Mouse (Mus musculus) hindbrain, embryonic 16.5 days (tissue): ENCODE measurements at regions not wholly inside any gene's neighbourhood (a gene's known extent, or its start where the extent isn't known, plus 50 kb on each side); places are given as distances from the start of the nearest gene placed in this dataset.

Experiments used
- ATAC-seq: fragments of 200-750 bp; cut with Nextera tagmentation; 2 replicates; pipeline ENCODE4 v1.8.0; 2017; ENCODE audit warnings: moderate TSS enrichment, moderate library complexity
- H3K27ac ChIP-seq: fragments of 300-500 bp; sonication (generic); 2 replicates; pipeline ENCODE4 v1.5.1; 2014; ENCODE audit warnings: low read depth, mild to moderate bottlenecking, control low read depth, low read length, moderate library complexity
- H3K27me3 ChIP-seq: fragments of 300-500 bp; sonication (generic); replicated peaks from 2 replicates; pipeline ENCODE4 v1.6.1; 2014; ENCODE audit warnings: low read length; ENCODE audit not compliant: control insufficient read depth, insufficient read depth
- H3K36me3 ChIP-seq: fragments of 300-500 bp; sonication (generic); 2 replicates; pipeline ENCODE4 v1.6.1; 2014; ENCODE audit warnings: mild to moderate bottlenecking, low read length, moderate library complexity, mixed read lengths; ENCODE audit not compliant: control insufficient read depth, insufficient read depth
- H3K4me1 ChIP-seq: fragments of 300-500 bp; sonication (generic); 2 replicates; pipeline ENCODE4 v1.6.1; 2014; ENCODE audit warnings: low read depth, low read length; ENCODE audit not compliant: control insufficient read depth, insufficient read depth
- H3K4me2 ChIP-seq: fragments of 300-500 bp; sonication (generic); 2 replicates; pipeline ENCODE4 v1.6.1; 2014; ENCODE audit warnings: mild to moderate bottlenecking, low read length, control low read depth, moderate library complexity
- H3K4me3 ChIP-seq: fragments of 300-500 bp; sonication (generic); 2 replicates; pipeline ENCODE4 v1.5.1; 2014; ENCODE audit warnings: mild to moderate bottlenecking, low read length, control low read depth, moderate library complexity
- H3K9ac ChIP-seq: fragments of 300-500 bp; sonication (generic); 2 replicates; pipeline ENCODE4 v1.6.1; 2014; ENCODE audit warnings: low read depth, mild to moderate bottlenecking, control low read depth, low read length, moderate library complexity
- H3K9me3 ChIP-seq: fragments of 300-500 bp; sonication (generic); 2 replicates; pipeline ENCODE4 v1.6.1; 2014; ENCODE audit warnings: mild to moderate bottlenecking, low read length, moderate library complexity; ENCODE audit not compliant: control insufficient read depth
- WGBS: fragments of 180-500 bp; shearing (Covaris S2); extraction: QIAGEN DNeasy Blood & Tissue Kit; methylation state at CpG from one replicate; pipeline ENCODE4 v1.1.7; 2014; 5-methylcytosine and 5-hydroxymethylcytosine counted together

DNA sequence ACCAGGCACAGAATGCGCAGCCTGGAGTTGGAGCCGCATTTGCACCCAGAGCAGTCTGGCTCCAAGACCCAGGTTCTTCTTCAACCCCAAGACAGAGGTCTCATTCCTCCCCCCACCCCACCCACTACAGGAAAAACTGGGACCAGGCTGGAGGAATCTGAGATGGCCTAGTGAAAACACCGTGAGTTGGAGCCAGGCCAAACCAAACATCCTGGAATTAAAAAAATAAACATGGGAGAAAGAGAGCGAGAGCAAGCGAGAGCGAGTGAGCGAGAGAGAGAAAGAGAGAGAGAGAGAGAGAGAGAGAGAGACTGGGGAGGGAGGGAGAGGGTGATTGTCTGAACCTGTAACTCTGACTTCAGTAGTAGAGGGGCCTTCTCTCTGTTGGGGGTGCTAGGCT, 138.8 kb downstream of the Mn1 start:
- Histone ChIP-seq H3K4me3 (no peak overlapping the region), H3K9ac (no peak overlapping the region; the same call in 1 of the 2 replicates), H3K27me3 (no peaks in the 10 kb centered on the region), H3K36me3 (no peaks in the 10 kb centered on the region), H3K9me3 (no peaks in the 10 kb centered on the region), H3K4me2 (no peak overlapping the region), H3K27ac (no peak overlapping the region; the same call in 1 of the 2 replicates), H3K4me1 (peaks cover 18% of the 10 kb centered on the region)
- no peak for ATAC-seq
- 40% methylated on average over 7 of the region's 7 CpGs for WGBS

DNA sequence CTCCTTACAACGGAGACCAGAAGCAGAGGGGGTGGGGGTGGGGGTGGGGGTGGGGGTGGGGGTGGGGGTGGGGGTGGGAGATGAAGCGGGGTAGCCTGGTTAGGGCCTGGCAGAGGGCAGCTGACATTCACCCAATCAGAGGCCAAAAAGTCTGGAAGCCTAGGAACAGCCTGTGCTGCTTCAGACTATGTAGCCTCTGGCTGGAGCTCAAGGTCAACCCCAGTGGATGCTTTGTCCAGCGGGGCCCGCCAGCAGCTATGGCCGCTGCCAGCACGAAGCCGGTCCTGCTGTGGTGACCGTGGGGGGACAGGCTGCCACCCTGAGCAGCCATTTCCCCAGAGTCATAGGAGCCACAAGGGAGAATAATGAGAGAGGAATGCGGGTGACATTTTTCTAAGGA, 143.3 kb downstream of the Mn1 start:
- no peak overlapping the region for H3K9ac ChIP-seq
- no peaks in the 10 kb centered on the region for H3K27me3 ChIP-seq
- H3K36me3 ChIP-seq = no peaks in the 10 kb centered on the region
- ATAC-seq = no peak
- peaks cover 6% of the 10 kb centered on the region for H3K4me1 ChIP-seq
- H3K4me2 ChIP-seq = no peak overlapping the region
- no peak overlapping the region for H3K4me3 ChIP-seq
- WGBS = 43% methylated on average over 8 of the region's 9 CpGs
- no peaks in the 10 kb centered on the region for H3K9me3 ChIP-seq
- H3K27ac ChIP-seq = no peak overlapping the region

DNA sequence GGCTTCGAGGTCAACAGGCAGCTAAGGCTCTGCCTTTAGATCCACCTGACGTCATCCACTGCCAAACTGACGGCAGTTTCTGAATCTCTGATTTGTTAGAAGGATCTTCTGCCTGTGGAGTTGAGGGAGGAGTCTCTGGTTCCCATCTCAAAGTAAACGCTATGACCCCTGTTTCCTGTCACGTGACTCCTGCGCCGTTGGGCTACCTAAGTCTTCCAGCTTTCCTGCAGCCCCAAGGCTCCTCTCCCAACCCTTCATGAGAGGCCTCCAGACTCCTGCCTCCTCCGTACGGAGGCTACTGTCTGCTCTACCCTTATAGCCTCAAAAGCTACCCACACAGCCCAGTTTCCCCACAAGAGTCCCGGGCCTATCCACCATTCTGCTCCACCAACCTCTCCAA, 144.1 kb downstream of the Mn1 start:
- WGBS = 82% methylated on average over 10 of the region's 10 CpGs
- H3K27ac ChIP-seq = no peak overlapping the region
- H3K9ac ChIP-seq = no peak overlapping the region
- no peak for ATAC-seq
- no peaks in the 10 kb centered on the region for H3K27me3 ChIP-seq
- no peaks in the 10 kb centered on the region for H3K4me1 ChIP-seq
- no peaks in the 10 kb centered on the region for H3K9me3 ChIP-seq
- H3K4me2 ChIP-seq = no peak overlapping the region
- no peaks in the 10 kb centered on the region for H3K36me3 ChIP-seq
- H3K4me3 ChIP-seq = no peak overlapping the region

DNA sequence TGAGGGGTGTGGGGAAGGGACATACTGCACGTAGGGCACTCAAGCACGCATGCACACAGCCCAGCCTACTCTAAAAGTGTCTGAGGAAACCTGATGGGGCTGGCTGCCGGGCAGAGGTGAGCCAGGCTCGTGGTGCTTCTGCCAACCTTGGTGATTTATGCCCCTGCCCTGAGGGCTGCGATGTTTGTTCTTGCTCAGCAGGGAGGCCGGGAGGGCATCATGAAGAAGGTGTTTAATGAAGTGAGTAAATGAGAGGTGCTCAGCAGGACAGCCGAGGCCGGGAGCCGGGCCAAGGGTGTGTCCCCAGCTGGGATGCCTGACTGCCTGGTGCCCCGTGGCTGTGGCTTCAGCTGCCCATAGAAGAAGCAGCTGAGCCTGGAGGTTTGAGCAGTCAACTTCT, 153.7 kb downstream of the Mn1 start:
- H3K27ac ChIP-seq = no peak overlapping the region

DNA sequence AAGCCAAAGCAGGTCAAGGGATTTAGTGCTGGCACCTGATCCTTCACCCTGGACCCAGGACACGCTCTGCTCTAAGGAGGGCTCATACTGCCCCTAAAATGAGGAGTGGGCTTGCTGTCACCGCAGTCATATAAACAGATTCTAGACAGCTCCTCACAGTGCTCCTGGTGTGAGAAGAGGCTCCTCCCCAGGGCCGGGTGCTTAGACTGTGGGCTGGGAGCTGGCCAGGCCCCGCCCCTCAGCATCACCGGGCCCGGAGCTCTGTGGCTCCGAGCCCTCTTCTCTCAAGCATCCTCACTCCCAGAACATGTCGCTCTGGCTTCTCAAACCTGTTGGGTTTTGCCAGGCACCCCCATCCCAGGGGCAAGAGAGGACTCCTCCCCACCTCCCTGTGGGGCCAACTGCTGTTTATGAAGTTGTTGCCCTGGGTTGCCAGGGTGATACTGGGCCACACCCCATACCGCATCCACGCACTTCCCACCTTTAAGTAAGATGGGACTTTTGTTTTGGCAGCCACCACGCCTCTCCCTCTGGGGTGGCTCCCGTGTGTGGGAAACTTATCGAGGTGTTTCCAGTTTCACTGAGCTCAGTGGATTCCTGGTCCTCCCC, 156.2 kb downstream of the Mn1 start:
- WGBS = 22% methylated on average over 13 of the region's 13 CpGs
- Histone ChIP-seq H3K9ac (no peak overlapping the region), H3K4me2 (no peak overlapping the region), H3K27ac (no peak overlapping the region), H3K27me3 (no peaks in the 10 kb centered on the region), H3K9me3 (no peaks in the 10 kb centered on the region), H3K36me3 (no peaks in the 10 kb centered on the region), H3K4me3 (no peak overlapping the region), H3K4me1 (peaks cover 24% of the 10 kb centered on the region)
- peak; percentile 43; the same call in 1 of the 2 replicates for ATAC-seq

More for the DNA sequence above, 153.7 kb downstream of the Mn1 start:
- H3K4me1 ChIP-seq = peaks cover 11% of the 10 kb centered on the region
- 15% methylated on average over 10 of the region's 10 CpGs for WGBS
- no peak overlapping the region for H3K4me2 ChIP-seq
- ATAC-seq = 0 out of 2 replicates have a peak, but pooled peaks have one; percentile 28
- no peak overlapping the region for H3K4me3 ChIP-seq
- H3K9me3 ChIP-seq = no peaks in the 10 kb centered on the region; the same call in 1 of the 2 replicates
- no peaks in the 10 kb centered on the region for H3K27me3 ChIP-seq
- H3K36me3 ChIP-seq = no peaks in the 10 kb centered on the region
- H3K9ac ChIP-seq = no peak overlapping the region

DNA sequence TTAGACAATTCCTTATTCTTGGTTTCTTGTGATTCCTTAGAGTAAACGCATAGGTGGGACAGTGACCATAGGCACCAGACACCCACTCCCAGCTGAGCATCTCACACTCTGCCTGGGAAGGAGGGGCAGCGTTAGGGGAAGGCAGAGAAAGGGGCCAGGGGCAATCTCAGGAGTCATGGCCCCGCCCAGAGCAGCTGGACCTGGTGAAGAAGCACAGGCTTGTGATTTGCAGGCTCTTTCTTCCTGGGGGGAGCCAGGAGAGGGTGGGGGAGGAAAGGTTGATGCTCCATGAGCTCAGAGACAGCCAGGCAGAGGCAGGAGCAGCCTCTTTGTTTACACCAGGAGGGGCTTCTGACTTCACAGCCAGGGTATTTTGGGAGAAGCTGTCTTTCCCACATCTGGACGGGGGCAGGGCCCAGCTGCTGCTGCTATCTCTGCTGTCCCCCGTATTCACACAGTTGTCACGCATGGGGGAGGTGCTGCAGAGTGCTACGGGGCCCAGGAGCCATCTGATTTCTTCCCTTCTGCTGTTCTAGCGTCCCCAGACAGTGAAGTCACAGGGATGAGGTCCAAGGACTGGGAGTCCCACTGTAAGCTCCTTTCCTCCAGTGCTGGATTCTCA, 157.2 kb downstream of the Mn1 start:
- Histone ChIP-seq H3K27me3 (no peaks in the 10 kb centered on the region), H3K27ac (no peak overlapping the region), H3K36me3 (no peaks in the 10 kb centered on the region), H3K9ac (no peak overlapping the region), H3K4me2 (no peak overlapping the region), H3K4me3 (no peak overlapping the region), H3K4me1 (peaks cover 34% of the 10 kb centered on the region), H3K9me3 (no peaks in the 10 kb centered on the region)
- WGBS = 20% methylated on average over 8 of the region's 8 CpGs
- no peak for ATAC-seq

DNA sequence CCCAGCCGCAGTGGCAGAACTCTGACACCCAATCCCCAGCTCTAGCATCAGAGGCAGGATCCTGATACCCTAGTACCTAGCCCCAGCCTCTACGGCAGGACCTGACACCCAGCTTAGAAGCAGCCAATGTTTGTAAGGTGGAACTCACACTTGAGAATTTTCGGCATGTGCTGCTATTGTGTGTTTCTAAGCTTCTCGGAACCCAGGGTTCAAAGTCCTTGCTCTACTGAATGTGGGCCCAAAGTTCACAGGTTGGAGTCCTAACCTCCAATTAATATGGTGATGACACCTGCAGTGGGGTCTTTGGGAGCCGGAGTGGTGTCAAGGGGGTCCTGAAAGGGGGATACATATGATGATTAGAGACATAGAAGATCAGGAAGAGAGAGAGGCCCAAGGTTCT, 158.2 kb downstream of the Mn1 start:
- peaks cover 35% of the 10 kb centered on the region for H3K4me1 ChIP-seq
- 86% methylated on average over 5 of the region's 5 CpGs for whole genome bisulfite sequencing
- H3K27me3 ChIP-seq = no peaks in the 10 kb centered on the region
- H3K27ac ChIP-seq = no peak overlapping the region
- H3K4me2 ChIP-seq = no peak overlapping the region
- no peaks in the 10 kb centered on the region for H3K36me3 ChIP-seq
- ATAC-seq = no peak
- no peak overlapping the region for H3K4me3 ChIP-seq
- no peak overlapping the region for H3K9ac ChIP-seq
- H3K9me3 ChIP-seq = no peaks in the 10 kb centered on the region

DNA sequence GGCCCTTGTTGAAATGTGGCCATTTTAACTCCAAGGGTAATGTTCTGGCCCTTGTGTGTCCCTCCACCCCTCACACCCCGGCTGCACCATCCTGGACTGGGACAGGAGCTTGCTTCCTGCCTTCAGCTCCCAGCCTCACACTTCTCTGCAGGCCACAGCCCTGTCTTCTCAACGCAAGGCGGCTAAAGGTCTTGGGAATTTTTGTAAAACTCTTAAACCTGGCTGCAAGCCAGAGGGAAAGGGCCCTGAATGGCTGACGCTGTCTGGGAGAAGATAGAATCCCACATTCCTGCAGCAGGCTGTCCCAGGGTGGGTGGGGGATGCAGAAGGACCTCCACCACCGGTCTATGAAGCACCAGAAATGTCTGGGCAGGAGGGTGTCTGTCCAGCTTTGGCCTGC, 156.3 kb upstream of the Gm26897 start:
- 21% methylated on average over 5 of the region's 5 CpGs for WGBS
- Histone ChIP-seq H3K27ac (no peak overlapping the region), H3K9ac (0 out of 2 replicates have a peak overlapping the region, but pooled peaks have one; percentile 11)

DNA sequence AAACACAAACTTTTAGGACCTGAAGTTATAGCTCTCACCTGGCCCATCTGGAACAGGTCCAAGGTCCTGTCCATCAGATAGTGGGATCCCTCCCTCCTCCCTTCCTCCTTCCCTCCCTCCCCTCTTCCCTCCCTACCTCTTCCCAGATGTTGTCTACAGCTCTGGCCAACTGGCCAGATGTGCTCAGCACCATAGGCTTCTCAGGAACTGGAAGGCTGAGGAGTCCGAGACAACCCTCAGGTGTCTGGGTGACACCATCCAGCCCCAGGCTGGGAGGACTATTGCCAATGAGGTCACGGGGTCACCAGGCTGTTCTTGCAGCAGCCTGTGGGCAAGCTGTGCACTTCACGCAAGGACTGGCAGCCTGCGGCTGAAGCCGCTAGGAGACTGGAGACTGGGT, 155.6 kb upstream of the Gm26897 start:
- H3K4me3 ChIP-seq = no peak overlapping the region
- H3K4me2 ChIP-seq = no peak overlapping the region
- ATAC-seq = no peak
- H3K9ac ChIP-seq = 0 out of 2 replicates have a peak overlapping the region, but pooled peaks have one; percentile 13
- peaks cover 45% of the 10 kb centered on the region for H3K4me1 ChIP-seq
- no peaks in the 10 kb centered on the region for H3K9me3 ChIP-seq
- no peaks in the 10 kb centered on the region for H3K36me3 ChIP-seq
- H3K27ac ChIP-seq = 0 out of 2 replicates have a peak overlapping the region, but pooled peaks have one; percentile 9
- H3K27me3 ChIP-seq = no peaks in the 10 kb centered on the region
- 40% methylated on average over 5 of the region's 5 CpGs for WGBS

More for the DNA sequence above, 156.3 kb upstream of the Gm26897 start:
- Histone ChIP-seq H3K4me3 (no peak overlapping the region), H3K36me3 (no peaks in the 10 kb centered on the region), H3K4me2 (no peak overlapping the region), H3K9me3 (no peaks in the 10 kb centered on the region), H3K27me3 (no peaks in the 10 kb centered on the region), H3K4me1 (peaks cover 42% of the 10 kb centered on the region)
- no peak for ATAC-seq
